Mouse (Mus musculus): ENCODE measurements around the gene Gemin7. TPM values are rescaled to one million over a fixed set of nuclear protein-coding genes. Genes with fewer than 3 reads are reported as not detected.
"Not testable (repeated sequence)": the region's sequence is repeated elsewhere in the genome, so short reads cannot be mapped to it uniquely, and the experiment has no call there.

The Gemin7 gene
- 70.7 and 100 TPM in 2 replicates for polyA plus RNA-seq (2012; rRNA removed)

DNA sequence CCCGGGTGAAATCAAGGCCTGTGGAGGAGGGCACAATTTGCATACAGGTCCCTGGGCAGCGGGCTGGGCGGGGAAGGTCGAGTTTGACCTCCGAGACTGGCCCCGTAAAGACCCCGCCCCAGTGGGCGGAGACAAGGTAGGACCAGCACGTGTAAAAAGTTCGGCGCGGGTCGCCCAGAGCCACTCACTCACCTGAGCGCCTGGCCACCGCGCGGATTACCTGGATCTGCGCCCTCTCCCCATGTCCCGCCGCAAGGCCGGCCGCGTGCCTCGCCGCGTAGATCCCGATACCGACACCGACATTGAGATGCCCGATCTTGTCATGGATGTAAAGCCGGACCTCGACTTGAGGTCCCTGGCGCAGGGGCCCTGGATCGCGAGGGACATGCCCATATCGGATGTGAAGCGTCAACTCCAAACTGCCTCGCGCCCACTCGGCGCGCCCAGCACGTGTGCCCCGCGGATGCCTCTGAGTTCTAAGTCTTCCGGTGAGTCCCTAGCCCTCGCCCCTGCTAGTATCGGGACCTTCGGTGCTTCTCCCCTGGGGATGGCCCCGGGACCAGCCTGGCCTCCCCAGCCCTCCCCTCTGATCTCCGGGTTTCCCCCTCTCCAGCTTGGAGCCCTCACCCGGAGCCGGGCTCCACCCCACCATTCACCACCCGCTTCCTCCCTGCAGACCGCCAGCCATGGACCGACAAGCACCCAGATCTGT lies at the start of gene Gemin7, which contains the start of gene Zfp296:
TSS of gene Gemin7 (minus strand) at position 455 of the 712 bp plus-strand sequence.
TSS of gene Zfp296 (plus strand) at position 147 of the 712 bp plus-strand sequence.
- DNase-seq (ENCODE audit: low read depth) = no peak

- DNase-seq (ENCODE audit: low read depth) = no peak
Measured at GRCm38 (mm10) chr7:19623433-19623832, 46.0 kb upstream of the Gemin7 start.

DNA sequence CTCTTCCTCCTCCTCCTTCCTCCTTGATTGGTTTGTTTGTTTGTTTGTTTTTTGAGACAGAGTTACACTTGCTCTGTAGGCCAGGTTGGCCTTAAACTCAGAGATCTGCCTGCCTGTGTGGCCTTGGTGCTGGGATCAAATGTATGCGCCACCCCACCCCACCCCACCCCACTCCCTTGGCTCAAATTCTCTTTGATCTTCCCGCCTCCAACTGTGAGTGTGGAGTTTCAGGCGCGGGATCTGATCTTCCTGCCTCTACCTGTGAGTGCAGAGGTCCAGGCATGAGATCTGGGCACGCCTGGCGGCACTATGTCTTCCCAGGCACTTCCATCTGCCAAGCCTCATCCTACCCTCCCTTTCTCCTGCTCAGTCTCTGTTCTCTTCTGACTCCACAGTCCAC lies 44.8 kb upstream of the Gemin7 start:
- DNase-seq (ENCODE audit: low read depth) = no peak

DNA sequence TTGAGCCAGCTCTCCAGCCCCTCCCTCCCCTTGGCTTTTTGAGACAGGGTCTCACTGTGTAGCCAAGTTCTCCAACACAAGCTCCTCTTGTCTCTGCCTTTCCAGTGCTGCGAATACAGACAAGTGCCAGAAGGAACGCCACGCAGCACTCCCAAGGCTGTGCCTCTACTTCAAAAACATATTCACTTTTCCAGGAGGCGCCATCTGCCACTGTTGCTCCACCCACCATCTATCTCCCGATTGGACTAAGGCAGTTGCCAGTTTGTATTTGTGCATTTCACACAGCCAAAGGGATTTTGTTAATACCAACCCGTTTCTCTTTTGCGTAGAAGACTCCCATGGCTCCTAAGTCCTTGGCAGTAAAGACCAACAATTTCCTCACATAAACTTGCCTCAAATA lies 43.4 kb upstream of the Gemin7 start:
- DNase-seq (ENCODE audit: low read depth) = no peak

DNA sequence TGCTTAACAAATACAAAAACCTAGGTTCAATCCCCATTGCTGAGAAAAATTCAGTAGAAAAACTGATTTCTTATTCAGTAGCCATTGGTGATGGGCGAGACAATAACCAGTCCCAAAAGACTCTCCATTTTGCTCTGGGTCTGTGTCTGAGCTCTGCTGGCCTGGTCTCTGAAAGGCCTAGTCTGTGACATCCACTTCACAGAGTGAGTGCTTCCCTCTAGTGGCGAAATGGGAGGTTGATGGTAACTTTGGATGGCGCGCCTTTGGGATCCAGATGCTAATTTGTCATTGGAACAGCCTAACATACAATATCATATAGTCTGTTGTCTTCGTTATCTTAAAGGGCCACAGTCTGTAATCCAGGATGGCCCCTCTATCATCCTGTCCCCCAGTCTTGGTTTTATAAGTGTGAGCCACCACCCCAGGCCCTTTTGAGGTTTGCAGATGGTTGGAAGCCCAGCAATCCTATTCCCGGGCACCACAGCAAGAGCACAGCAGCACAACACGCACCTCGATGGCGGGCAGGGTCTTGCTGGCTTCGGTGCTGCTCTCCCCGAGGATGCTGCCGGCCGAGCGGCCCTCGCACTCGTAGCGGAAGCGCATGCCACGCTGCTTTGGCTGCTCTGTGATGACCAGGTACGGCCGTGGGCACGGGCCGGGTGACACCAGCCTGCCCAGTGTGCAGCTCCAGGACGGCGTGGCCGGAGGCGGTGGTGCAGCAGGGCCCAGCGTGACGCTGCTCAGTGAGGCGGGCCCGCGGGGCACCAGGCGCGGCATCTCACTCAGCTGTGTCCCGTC lies 41.8 kb upstream of the Gemin7 start:
- no peak for DNase-seq (ENCODE audit: low read depth)

DNA sequence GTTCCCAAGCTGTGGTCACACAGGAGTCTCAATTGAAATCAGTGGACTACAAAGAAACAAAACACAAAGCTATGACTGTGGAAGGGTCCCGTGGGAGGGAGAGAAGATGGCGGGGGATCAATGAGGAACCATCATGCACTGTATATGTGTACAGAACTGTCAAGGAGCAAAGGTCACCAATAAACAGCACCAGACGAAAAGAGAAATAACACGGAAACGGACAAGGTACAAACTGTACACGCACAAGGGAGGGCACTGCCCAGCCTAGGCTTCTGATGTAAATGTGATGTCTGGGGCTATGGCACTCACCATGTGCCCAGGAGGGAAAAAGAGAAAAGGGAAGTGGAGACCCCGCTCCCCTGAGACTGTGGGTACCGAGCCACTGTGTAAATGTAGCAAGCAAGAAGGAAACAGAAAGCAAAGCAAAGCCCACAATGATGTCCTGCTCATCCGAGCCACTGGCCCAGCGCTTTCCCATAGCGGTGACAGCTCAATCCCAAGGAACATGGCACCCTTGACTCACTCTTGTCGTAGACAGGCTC lies 37.7 kb upstream of the Gemin7 start:
- no peak for DNase-seq (ENCODE audit: low read depth)

GRCm38 (mm10) chr7:19610969-19611368 lies 33.6 kb upstream of the Gemin7 start:
- DNase-seq (ENCODE audit: low read depth) = no peak

DNA sequence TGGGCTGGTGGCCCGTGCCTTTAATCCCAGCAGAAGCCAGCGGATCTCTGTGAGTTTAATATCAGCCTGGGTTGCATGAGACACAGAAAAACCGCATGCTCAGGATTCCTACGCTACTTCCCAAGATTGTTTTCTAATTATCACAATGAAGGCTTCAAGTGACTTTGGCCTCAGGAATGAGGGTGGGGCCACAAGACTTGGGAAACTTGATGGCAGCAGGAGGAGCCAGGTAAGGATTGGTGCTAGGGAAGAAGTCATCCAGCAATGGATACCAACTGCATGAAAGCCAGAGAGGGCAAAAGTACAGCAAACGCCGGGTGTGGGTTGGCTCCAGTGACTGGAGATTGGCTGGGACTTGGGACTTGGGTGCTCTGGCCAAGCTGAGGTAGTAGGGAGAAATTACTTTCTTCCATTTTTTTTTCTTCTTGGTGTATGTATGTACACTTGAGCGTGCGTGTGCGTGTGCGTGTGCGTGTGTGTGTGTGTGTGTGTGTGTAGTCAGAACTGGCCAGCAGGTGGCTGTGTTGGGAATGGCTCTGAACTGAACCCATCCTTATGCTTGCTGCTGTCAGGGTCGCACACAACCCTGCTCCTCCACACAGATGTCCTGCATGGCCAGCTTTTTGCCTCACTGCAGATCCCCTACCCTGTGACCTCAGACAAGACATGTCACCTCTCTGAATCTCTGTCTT lies 32.4 kb upstream of the Gemin7 start:
- DNase-seq (ENCODE audit: low read depth) = no peak

- no peak for DNase-seq (ENCODE audit: low read depth)
Measured at GRCm38 (mm10) chr7:19607291-19607690, 29.9 kb upstream of the Gemin7 start.

GRCm38 (mm10) chr7:19604606-19605214 lies 27.3 kb upstream of the Gemin7 start:
- DNase-seq (ENCODE audit: low read depth) = not testable (repeated sequence)

- no peak for DNase-seq (ENCODE audit: low read depth)
Measured at GRCm38 (mm10) chr7:19603849-19604605, 26.6 kb upstream of the Gemin7 start, which contains the start of gene Clasrp. Gene Clasrp (minus strand): TSS chr7:19604486.

- no peak for DNase-seq (ENCODE audit: low read depth)
Measured at GRCm38 (mm10) chr7:19603055-19603454, 25.7 kb upstream of the Gemin7 start.

DNA sequence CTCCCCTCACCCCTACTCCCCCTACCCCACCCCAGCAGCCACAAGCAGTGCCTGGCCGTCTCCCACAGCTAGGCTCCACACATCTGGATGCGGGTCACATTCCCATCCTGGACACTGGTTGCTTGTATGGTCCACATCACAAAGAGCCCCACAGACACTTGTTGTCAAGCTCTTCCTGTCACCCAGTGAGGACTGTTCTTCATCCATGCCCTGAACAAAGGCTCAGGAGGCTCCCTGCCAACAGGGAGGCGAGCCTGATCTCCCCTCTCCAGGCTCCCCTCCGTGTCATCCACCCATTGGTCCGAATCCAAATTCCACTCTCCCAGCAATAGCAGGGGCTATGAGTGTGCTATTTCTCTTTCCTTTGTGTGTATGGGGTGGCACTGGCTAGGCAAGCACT lies 23.2 kb upstream of the Gemin7 start:
- no peak for DNase-seq (ENCODE audit: low read depth)

GRCm38 (mm10) chr7:19593061-19593730 lies 15.8 kb upstream of the Gemin7 start:
- no peak for DNase-seq (ENCODE audit: low read depth)

GRCm38 (mm10) chr7:19589917-19590316 lies 12.5 kb upstream of the Gemin7 start:
- no peak for DNase-seq (ENCODE audit: low read depth)

DNA sequence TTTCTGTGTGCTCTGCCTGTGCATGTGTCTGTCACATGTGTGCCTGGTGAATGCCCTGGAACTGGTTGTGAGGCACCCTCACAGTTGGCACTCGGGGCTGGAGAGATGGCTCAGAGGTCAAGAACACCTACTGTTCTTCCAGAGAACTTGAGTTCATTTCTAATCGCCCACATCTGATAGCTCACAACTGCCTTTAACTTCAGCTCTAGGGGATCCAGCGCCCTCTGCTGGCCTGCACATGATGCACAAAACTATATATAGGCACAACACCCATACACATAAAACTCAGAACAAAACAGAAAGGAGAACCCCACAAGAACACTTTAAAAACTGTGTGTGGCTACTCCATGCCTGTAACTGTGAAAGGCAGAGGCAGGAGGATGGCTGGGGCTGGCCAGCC lies 11.8 kb upstream of the Gemin7 start:
- DNase-seq (ENCODE audit: low read depth) = no peak

GRCm38 (mm10) chr7:19586269-19586668 lies 8.9 kb upstream of the Gemin7 start:
- no peak for DNase-seq (ENCODE audit: low read depth)

DNA sequence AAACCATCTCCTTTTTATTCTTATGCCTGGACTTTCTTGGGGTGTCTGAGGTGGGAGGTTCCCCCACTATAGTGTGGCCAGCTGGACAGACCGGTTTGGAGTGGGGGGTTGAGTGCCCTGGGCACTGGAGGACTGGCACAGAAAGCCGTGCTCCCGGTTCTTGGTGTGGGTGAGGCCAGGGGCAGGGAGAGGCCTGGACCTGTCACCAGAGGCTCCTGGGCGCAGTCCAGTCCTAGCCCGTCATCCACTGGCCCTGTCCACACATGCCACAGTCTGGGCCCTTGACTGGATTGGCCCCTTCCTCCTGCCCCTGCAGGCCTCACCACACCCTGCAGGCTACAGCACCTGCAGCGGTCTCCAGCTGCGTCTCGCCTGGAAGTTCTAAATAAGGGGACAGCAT lies 3.2 kb upstream of the Gemin7 start:
- DNase-seq (ENCODE audit: low read depth) = no peak

DNA sequence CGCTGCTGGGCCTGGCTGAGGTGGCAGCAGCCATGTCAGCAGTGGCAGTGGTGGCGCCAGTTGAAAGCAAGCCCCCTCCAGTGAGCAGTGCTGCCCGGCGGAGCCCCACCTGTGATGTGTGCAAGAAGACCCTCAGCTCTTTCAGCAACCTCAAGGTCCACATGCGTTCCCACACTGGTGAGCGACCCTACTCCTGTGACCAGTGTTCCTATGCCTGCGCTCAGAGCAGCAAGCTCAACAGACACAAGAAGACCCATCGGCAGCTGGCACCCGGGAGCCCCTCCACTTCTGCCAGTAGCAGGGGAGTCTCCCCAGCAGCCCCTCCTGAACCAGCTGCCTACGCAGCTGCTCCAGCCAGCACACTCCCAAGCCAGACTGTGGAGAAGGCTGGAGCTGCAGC lies 2.4 kb upstream of the Gemin7 start:
- no peak for DNase-seq (ENCODE audit: low read depth)

DNA sequence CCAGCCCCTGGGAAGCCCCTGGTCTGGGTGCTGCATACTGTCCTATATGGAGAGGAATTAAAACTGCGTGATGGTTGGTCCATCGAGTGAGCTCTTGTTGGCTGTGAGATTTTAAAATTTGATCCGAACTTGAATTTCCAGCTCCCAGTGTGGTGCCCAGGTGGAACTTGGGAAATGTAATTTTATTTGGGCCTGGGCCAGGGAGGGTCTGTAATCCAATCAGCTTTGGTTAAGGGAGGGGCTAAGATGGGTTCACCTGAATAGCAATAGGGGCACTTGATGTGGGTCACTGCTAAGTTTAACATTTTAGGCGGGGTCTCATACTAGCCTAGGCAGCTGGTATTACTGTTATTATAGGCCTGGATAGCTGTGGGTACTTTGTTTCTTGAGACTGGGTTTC lies 1.0 kb upstream of the Gemin7 start:
- no peak for DNase-seq (ENCODE audit: low read depth)

Measured in gonadal fat pad, adult 2 months (tissue).